Mouse (Mus musculus) gastrocnemius, postnatal 10 days (tissue): ENCODE data around the gene Arid3c. TPM values are rescaled to one million over a fixed set of nuclear protein-coding genes. Genes with fewer than 3 reads are reported as not detected.
"Not testable (repeated sequence)": the region's sequence is repeated elsewhere in the genome, so short reads cannot be mapped to it uniquely, and the experiment has no call there.

Source experiments
- DNase-seq: peaks from one replicate; pipeline ENCODE4 v3.0.0; 2021; ENCODE audit warnings: mixed read lengths
- long read RNA-seq, 2 experiments: library from polyadenylated mRNA; stranded (forward); transcript quantifications; one replicate each; pipeline ENCODE4 v2.0.0; 2021
- total RNA-seq, 2 experiments: library from RNA; stranded (reverse); gene quantifications; 2 replicates each; pipeline ENCODE4 v1.2.3; 2021

Arid3c gene
- total RNA-seq: not detected
- long read RNA-seq, experiment 1: 0 reads
- long read RNA-seq, experiment 2: 0 reads

- no peak for DNase-seq
Measured at GRCm38 (mm10) chr4:41731052-41731765, at the start of gene Arid3c. Gene Arid3c (minus strand): TSS chr4:41731142.

GRCm38 (mm10) chr4:41775840-41776239, 44.9 kb upstream of the Arid3c start:
- DNase-seq: not testable (repeated sequence)

DNA sequence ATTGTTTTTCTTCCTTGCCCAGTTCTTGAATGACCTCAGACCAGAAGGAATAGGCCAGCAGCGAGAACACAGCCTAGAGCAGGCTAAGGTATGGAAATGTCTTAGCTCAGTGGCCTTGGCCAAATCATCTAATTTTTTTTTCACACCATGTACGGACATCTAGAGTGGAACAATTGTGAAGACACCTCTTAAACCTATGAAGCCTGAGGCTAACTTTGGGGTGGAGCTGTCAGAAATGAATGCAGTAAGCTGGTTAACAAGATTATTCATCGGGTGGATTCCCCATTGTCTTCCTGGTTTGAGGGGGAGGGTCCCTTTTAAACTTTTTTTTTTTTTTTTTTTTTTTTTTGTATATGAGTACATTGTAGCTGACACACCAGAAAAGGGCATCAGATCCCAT, 43.6 kb upstream of the Arid3c start:
- DNase-seq: not testable (repeated sequence)

GRCm38 (mm10) chr4:41774002-41774401, 43.1 kb upstream of the Arid3c start, which contains the start of gene Ccl27a:
Gene Ccl27a (minus strand): TSS chr4:41774247.
- DNase-seq: peak; percentile 58

GRCm38 (mm10) chr4:41773502-41773901, 42.6 kb upstream of the Arid3c start:
- DNase-seq: peak; percentile 63

DNA sequence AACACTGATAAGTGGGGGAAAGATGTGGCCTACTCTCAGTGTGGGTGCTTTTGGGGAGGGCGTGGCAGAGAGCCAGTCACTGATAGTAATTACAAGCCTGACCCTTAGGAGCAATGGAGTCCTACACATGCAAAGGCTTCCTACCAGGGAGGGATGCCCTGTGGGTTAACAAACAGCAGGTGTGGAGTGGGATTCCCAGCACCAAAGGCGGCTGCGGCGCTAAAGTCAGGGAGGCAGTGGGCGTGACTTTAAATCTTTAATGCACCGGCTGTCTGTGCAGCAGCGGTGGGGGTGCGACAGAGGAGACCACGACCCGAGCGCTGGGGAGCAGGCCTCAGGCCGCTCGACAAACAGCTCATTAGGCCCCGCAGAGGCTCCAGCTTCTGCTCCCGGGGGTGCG, 42.0 kb upstream of the Arid3c start:
- not testable (repeated sequence) for DNase-seq

- DNase-seq: not testable (repeated sequence)
Measured at GRCm38 (mm10) chr4:41767301-41767700, 36.4 kb upstream of the Arid3c start.

DNA sequence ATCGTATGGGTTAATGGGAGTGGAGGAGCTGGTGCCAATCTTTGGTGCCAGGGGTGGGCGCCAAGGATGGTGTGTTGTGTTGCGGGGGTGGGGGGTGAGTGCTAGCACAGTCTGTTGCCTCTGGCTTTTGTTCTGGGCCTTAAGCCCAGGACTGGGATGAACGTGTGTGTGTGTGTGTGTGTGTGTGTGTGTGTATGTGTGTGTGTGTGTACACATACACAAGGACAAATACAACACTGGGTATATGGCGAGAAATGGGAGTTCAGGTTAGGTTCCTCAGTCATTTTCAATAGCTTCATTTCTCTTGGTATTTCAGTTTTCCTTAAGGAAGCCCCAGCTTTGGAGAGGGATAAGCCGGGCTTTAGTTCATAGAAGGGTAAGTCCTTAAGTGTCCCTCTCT, 32.2 kb upstream of the Arid3c start:
- DNase-seq: not testable (repeated sequence)

GRCm38 (mm10) chr4:41762688-41763114, 31.8 kb upstream of the Arid3c start:
- peak; percentile 91 for DNase-seq

GRCm38 (mm10) chr4:41762099-41762687, 31.3 kb upstream of the Arid3c start:
- peak; percentile 48 for DNase-seq

DNA sequence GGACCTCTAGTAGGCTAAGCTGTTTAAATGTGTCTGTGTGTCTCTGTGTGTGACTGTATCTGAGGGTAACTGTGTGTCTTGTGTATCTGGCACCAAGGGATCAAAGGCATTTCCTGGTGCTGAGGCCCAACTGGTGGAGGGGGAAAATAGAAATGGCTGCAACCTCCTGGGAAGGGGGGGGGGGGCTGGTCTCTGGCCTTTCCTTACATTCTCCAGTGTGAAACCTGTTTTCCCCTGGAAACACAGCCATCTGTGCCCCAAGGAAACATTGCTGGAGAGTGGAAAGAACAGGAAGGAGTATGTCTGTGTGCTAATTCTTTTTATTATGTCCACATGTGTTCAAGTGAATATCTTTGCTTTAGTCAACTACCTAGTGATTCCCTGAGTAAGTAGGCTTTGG, 30.7 kb upstream of the Arid3c start:
- no peak for DNase-seq

DNA sequence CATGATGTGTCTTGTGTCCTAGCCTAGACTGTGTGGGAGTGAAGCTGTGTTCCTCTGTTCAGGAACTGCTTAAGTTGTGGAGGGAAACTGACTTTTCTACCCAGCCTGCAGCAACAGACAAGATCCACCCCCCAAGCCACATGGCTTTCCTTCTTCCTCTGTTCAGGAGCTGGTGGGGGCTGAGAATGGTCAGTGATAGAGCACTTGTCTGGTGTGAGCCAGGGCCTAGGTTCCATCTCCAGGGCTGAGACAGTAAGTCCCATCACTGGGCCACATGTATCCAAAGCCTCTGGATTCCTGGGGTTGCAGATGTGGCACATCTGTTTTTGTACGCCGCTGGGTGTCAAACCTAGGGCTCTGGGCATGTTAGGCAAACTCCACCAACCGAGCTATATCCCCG, 30.0 kb upstream of the Arid3c start:
- no peak for DNase-seq

GRCm38 (mm10) chr4:41760288-41760721, 29.4 kb upstream of the Arid3c start:
- DNase-seq: peak; percentile 88

GRCm38 (mm10) chr4:41759656-41760287, 28.8 kb upstream of the Arid3c start:
- no peak for DNase-seq

GRCm38 (mm10) chr4:41759206-41759605, 28.3 kb upstream of the Arid3c start:
- no peak for DNase-seq

DNA sequence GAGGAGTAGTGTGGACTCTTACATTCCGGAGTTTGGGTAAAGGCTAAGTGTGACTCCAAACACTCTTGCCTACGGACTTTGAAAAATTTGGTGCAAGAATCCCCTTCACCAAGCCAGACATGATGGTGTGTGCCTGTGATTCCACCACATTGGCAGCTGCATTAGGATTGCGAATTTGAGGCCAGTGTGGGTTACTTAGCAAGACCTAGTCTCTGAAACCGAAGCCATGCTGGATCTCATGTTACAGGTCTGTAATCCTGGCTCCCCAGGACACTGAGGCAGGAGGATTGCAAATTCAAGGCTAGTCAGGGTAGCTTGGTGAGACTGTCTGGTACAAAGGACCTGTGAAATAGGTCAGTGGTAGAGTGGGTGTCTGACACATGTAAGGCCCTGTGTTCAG, 27.8 kb upstream of the Arid3c start:
- DNase-seq: no peak

- no peak for DNase-seq
Measured at GRCm38 (mm10) chr4:41758021-41758420, 27.1 kb upstream of the Arid3c start.

DNA sequence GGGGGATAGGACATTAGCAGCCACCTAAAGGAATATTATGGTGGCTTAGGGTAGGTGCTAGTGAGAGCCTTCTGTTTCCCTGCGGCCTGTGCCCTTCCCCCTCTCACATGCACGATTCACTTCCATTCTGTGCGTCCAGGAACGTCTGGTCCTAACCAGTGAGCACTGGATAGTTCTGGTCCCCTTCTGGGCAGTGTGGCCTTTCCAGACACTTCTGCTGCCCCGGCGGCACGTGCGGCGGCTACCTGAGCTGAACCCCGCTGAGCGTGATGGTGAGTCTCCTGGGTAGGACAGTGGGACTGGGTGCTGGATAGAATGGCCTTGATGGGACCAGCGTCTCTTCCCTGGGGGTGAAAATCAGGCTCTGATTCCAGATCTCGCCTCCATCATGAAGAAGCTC, 26.4 kb upstream of the Arid3c start:
- DNase-seq: no peak

DNA sequence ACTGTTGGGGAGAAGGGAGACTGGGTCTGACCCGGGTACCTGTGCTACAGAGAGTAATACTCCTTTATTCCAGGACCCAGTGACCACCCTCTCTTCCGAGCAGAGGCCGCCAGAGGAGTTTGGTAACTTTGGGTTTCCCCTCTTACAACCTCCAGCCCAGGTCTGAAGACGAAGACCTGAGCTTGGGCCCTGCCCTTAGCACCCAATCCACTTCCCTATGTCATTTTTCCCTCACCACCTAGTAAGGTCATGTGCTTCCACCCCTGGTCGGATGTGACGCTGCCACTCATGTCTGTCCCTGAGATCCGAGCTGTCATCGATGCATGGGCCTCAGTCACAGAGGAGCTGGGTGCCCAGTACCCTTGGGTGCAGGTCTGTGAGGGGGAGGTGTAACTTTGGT, 25.5 kb upstream of the Arid3c start:
- DNase-seq: no peak

DNA sequence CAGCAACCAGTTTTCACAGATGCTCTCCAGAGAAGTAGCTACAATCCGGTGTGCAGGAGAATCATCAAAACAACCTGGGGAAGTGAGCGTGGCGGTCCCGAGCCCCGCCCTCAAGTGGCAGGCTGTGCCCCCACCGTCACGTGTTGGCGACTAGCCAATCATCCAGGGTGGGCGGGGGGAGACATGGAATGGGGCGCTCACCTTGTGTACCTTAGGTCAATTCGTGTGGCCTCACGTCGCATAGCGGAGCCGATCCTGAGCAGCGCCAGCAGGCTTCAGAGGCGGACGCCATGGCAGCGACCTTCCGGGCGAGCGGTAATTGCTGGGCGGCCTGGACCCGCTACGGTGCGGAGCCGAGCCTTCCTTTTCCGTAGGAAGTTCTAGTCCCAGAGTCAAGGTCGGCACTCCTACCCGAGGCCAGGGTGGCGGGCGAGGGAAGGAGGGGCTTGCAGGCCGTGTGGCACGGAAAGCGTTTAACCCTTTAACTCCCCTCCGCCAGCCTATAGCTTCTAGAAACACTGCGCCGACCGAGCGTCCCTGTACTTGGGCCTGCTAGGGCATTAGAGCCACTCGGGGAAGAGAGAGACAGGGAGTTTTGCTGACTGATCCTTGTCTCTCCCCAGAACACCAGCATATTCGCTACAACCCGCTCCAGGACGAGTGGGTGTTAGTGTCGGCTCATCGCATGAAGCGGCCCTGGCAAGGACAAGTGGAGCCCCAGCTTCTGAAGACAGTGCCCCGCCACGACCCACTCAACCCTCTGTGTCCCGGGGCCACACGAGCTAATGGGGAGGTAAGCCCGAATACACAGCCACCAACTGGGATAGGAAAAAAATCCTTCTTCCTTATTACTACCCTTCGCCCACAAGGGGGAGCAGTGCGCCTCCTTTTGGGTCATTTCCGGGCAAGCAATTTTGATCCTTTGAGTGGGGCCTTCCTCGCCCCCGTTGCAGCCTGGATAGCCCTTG, 24.7 kb upstream of the Arid3c start, which contains the start of gene Sigmar1:
Gene Sigmar1 (minus strand): TSS at position 820 of the 968 bp plus-strand sequence.
- peak; percentile 79 for DNase-seq

GRCm38 (mm10) chr4:41754797-41755337, 23.9 kb upstream of the Arid3c start, which contains the start of gene Galt:
Gene Galt (plus strand): TSS chr4:41755228.
- no peak for DNase-seq

GRCm38 (mm10) chr4:41745021-41745420, 14.1 kb upstream of the Arid3c start:
- DNase-seq: no peak
